Mouse (Mus musculus) T-helper 1 cell (primary cell): ENCODE measurements around the gene Gpatch2l.

Experiments
- in situ Hi-C: fragments of 300-600 bp; cut with MboI, MseI; formaldehyde crosslinking; loops from one replicate; pipeline ENCODE4 v1.15.1; 2025; ENCODE audit warnings: high pct_unique_total_duplicates

Gene Gpatch2l

DNA sequence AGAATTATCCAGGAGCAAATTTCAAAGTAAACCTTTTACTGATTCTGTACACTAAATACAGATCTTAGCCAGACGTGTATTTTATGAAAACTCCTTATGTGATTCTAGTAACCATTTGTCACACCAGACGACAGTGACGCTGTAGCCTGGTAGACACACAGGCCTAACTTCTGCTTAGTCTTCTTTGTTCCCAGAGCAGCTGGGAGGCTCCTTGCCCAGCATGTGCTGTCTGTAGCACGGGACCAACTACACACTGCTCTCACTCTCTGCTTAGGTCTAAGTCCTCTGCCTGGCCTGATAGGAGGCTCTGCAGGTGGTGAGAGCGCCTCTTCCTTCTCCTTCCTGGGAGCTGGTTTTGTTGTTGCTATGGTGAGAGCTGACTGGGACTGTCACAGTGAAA, 35.2 kb downstream of the Gpatch2l start:
- in situ Hi-C loops = no loop called here

DNA sequence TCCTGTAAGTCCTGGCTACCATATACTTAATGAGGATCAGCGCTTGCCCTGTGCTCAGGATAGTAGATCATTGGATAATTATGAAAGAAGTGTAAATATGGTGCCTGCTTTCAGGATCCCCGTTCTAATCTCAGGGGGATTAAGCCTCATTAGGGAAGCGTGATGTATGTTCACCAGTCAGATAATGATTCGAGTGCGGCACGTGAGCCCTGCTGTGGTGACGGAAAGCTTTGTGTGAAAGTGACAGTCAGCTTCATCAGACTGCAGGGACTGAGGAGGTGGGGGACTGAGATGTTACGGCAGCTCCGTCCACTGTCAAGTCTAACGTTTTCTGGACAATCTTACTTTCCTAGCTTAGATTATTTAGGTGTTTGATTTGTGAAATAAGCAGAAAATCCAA, 38.3 kb downstream of the Gpatch2l start:
- in situ Hi-C loops = no loop called here

DNA sequence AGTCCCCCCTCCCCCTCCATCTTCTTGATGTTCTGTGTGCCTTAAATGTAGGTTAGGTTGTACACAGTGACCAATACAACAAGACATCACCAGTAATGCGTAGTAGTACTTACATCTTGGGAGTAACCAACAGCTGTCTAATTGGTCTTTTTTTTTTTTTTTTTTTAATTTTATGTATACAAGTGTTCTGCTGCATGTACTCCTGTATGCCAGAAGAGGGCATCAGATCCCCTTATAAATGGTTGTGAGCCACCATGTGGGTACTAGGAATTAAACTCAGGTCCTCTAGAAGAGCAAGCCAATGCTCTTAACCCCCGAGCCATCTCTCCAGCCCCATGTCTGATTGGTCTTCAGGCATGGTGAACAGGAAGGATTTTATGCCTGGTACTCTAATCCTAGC, 44.0 kb downstream of the Gpatch2l start:
- in situ Hi-C loops = no loop called here

DNA sequence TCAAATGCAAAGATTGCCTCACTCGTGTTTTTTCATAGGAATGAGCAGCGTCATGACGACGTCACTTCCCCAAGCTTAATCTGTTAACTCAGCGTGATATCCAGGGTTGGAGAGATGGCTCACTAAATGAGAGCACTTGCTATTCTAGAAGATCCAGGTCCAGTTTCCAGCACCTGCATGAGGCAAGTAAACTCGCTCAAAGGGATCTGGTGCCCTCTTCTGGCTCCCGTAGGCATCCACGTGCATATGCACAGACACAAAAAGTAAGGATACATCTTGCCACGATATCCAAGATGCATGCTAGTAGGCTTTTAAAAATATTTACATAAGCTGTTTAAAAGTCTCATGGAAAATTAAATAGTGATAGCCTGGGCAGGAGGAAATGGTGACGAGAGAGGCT, 55.8 kb downstream of the Gpatch2l start:
- in situ Hi-C loops = no loop called here

DNA sequence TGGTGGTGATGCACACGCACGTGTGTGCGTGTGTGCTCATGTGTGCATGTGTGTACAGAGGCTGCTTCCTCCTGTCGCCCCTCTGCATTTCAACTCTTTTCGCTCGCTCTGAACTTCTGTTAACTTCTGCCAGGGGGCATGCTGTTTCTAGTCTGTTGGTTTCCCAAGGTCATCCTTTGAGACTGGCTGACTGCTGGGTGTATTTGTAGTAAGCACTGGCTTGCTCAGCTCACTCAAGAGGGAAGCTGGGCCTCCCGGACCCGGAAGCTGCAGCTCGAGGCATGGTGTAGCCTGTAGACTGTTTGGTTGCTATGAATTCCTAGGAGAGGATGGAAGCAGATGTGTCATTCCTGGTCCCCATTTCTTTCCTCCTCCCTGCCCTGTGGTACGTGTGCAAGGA, 61.3 kb downstream of the Gpatch2l start:
- in situ Hi-C loops = loop anchor here (10.0 kb wide), 1 partner anchor 168 kb away; no protein-coding TSS in a partner anchor

DNA sequence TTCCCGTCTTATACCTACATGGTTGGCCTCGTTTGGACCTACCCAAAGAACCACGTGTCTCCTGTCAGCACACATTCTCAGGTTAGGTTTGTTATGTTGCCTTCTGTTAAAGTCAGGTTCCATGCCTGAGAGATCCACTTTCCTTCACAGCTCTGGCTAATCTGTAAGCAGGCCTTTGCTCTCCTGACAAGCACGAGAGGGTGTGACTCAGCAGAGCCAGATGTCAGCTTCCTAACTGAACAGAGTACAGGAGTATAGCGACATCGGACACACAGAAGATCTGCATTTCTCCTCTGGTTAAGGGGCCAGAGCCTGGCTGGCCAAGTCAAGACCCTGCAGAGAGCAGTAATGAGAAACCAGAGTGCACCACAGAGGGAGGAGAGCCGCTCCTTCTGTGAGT, 63.4 kb downstream of the Gpatch2l start:
- in situ Hi-C loops = loop anchor here (10.0 kb wide), 1 partner anchor 170 kb away; no protein-coding TSS in a partner anchor

DNA sequence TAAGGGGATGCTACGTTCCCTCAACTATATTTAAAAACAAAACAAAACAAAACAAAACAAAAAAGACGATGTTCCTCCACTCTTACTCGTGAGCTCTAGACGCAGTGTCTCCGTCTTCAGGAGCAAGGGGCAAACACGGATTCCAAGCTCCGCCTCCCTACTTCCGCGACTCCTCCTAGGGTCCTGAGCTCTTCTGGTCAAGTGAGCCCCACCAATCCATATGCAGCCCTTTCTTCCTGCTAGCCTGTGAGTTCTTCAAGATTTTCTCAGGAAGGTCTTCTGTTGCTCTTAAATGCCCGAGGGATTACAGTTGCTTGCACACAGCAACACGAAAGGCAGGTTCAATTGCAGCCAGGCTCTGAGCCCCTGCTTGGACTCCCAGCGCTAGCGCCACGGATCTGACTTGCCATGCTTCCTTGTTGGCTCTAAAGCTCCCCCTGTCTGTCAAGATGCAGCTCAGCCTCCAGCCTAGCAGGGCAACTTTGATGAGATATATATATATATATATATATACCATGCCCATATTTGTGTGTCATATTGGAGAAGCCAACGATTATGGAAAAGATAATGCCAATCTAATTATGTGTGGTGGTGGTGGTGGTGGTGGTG, 64.1 kb downstream of the Gpatch2l start:
- in situ Hi-C loops = loop anchor here (10.0 kb wide), 1 partner anchor 171 kb away; no protein-coding TSS in a partner anchor

DNA sequence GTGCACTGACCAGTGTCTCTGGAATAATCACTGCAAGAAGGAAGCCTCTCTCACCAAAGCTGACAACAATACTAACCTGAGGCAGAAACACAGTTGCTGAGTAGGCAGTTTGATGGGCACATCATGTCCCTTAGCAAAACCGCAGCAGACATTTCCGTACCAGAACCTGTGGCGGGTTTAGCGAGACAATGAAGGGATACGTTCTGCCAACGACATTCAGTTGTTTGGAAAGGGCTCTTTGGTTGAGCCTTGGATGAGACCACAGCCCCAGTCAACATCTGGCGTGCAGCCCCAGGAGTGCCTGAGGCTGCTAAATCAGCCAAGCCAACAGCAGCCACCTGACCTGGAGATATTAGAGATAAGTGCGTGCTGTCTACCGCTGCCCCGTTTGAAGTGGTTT, 67.8 kb downstream of the Gpatch2l start:
- in situ Hi-C loops = loop anchor here (10.0 kb wide), 1 partner anchor 175 kb away; no protein-coding TSS in a partner anchor

DNA sequence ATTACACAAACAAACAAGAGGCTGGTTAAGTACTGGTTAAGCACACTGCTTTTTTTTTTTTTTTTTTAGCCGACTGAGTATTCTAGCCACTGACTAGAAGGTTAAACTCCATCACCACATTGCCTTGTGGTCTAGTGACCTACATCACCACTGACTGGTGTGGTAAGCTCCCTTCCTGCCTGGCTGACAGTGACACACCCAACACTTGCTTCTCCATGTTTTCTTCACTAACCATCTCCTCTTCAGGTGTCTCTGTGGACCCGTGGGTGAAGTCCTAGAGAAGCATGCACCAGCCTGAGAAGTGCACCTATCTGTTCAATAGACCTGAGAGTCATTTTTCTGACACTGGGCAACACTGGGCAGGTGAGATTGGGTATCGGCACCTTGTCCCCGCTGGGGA, 68.2 kb downstream of the Gpatch2l start:
- in situ Hi-C loops = loop anchor here (5.0 to 10.0 kb wide), 2 partner anchors 47 to 175 kb away; no protein-coding TSS in a partner anchor

DNA sequence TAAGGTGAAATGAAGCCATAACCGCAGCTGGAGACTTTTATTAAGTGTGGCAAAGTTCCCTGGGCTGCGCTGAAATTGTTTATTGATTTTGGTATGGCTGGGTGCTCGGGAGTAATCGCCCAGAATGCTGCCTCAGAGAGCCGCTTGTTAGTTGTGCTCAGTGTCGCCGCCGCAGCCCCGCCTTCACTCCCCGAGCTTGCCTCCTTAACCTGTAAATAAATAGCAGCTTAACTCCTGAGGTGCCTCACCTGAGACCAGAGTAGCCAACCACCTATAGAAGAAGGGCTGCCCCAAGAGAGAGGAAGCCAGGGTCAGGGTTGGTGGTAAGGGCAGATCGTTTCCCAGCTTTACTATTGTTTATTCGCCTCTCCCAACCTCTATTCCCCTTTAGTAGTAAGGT, 79.0 kb downstream of the Gpatch2l start:
- in situ Hi-C loops = loop anchor here (10.0 kb wide), 1 partner anchor 1064 kb away; the partner anchor contains the start of gene Sptlc2

DNA sequence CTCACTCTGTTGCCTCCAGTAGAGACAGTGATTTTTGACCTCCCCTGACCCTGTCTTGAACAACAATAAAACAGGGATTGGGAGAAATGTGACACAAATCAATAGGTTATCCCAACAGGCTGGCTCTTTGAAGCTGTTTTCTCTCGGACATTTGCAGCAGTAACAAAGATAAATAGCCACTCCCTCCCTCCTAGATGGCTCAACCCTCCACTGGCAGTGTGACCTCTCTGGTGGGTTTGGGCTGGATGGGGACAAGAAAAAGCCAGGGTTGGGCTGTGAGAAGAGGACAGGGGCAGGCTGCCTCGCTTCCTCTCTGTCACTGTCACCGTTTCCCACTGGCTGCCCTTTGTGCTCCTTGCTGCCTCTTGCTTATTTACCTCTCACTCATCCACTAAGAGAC, 82.6 kb downstream of the Gpatch2l start:
- in situ Hi-C loops = loop anchor here (10.0 kb wide), 1 partner anchor 1061 kb away; the partner anchor contains the start of gene Sptlc2

DNA sequence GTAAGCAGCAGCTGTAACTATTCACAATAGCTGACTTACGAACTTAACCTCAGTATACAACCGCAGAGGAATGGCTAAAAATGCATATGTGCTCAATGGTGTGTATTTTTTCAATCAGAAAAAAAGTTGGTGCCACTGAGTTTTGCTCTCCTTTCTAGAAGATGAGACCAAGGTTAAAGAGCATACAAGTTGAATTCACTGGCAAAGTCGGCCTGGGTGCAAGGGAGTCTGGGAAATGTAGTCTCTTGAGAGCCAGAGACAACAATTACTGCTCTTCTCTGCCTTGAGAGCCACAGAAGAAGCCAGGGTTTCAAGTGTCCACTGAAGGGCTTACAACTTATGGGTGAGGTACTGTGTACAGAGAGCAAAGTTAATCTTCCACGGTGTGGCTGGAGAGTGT, 88.2 kb downstream of the Gpatch2l start:
- in situ Hi-C loops = loop anchor here (10.0 kb wide), 1 partner anchor 1055 kb away; the partner anchor contains the start of gene Sptlc2

DNA sequence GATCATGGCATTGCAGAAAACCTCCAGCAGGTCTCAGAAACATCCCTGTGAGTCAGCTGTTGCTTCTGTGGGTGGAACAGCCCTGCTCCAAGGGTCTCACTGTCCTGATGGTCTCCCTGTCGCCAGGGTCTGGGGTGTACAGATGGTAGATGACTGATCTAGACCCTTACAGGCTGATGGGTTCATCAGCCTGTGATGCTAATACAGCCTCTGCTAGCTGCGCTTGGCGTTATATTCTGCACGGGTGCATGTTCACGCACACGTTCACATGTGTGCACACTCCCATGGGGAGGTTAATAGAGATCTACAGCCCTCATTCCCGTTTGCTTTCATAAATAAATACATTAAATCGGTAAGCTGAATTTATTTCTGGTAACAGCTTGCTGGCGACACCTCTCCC, 89.0 kb downstream of the Gpatch2l start:
- in situ Hi-C loops = no loop called here

DNA sequence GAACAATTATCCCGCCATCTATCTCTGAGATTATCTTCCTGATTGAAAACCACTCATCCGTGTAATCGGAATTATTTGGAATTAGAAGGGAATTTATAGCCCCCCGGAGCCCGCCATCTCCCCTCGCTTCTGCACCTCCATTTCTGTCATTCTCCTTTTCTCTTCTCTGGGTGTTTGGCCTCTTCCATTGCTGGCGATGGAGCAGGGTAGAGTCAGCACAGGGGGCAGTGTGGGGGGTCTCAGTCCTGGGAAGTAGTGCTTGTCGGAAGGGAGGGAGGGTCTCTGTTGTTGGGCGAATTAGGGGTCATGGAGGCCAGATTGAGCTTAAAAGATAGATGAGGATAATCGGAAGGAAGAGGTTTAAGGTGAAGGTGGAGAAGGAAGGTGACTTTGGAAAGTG, 89.6 kb downstream of the Gpatch2l start:
- in situ Hi-C loops = no loop called here

DNA sequence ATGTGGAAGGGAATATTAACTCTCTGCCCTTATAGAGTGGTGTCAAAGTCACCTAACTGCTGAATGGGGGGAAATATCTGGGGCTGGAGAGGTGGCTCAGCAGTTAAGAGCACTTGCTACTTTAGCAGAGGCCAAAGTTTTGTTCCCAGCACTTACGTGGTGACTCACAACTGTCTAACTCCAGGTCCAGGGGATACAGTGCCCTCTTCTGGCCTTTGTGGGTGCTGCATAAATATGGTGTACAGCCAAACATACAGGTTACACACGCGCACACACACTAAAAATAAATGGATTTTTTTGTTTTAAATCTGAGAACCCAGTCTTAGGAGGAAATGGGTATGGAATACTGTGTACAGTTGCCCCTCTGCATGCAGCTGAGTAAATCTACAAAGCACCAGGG, 94.6 kb downstream of the Gpatch2l start:
- in situ Hi-C loops = no loop called here

DNA sequence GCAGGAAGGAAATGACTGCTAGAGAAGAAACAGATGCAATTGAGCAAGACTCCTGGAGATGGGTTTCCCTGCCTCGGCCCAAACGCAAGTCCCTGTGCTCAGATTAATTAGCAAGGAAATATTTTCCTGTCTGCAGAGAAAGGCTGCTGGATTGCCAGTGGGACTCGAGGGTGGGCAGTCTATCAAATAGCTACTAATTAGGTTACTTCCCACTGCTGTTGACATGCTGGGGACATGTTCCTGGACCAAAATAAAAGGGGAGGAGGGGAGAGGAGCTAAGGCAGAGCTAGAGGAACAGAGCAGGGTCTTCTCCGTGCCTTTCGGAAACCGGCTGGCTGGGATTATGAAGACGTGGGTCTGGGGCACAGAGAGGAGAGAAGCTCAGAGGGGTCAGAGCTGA, 95.2 kb downstream of the Gpatch2l start:
- in situ Hi-C loops = no loop called here
